Mouse (Mus musculus) heart, postnatal 0 days (tissue): ENCODE results near the gene Bpifb6.

Experiments
- CTCF ChIP-seq: IDR thresholded peaks from 2 replicates; pipeline ENCODE4 v1.5.1; 2016; ENCODE audit warnings: antibody characterized with exemption, control low read depth, low read depth
- EP300 ChIP-seq: IDR thresholded peaks from 2 replicates; pipeline ENCODE4 v1.6.1; 2016; ENCODE audit warnings: antibody characterized with exemption, low read depth

DNA sequence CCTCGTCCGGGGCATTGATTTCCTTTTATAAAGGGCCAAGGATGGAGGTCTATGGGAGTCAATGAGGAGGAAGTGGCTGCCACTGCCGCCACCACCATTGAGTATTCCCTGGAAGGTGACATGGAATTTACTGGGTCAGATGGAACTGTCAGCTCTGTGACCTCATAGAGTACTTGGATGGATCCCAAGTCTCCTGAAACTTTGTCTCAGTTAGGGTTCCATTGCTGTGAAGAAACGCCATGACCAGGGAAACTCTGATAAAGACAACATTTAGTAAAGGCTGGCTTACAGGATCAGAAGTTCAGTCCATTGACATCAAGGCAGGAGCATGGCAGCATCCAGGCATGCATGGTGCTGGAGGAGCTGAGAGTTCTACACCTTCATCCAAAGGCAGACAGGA, 29.2 kb upstream of the Bpifb6 start, which contains the start of gene Sun5:
- TF ChIP-seq CTCF (no peak), EP300 (no peak)
